Mouse (Mus musculus) midbrain, embryonic 14.5 days (tissue): Measurements from ENCODE around the gene Rwdd2b. TPM values are rescaled to one million over a fixed set of nuclear protein-coding genes. Genes with fewer than 3 reads are reported as not detected.
A peak's percentile ranks its signal among the peaks of the same experiment; 100 is the strongest.

Experiments
- ATAC-seq: fragments of 200-750 bp; cut with Nextera tagmentation; 2 replicates; pipeline ENCODE4 v1.8.0; 2017; ENCODE audit warnings: moderate number of reproducible peaks, moderate library complexity; ENCODE audit not compliant: low FRiP score, low TSS enrichment
- DNase-seq: peaks from one replicate; pipeline ENCODE4 v3.0.0-alpha.2; 2015
- H3K27ac ChIP-seq: fragments of 300-500 bp; sonication (generic); replicated peaks from 2 replicates; pipeline ENCODE4 v1.5.1; 2014; ENCODE audit warnings: mild to moderate bottlenecking, low read depth, low read length, moderate library complexity
- H3K27me3 ChIP-seq: fragments of 300-500 bp; sonication (generic); 2 replicates; pipeline ENCODE4 v1.6.1; 2014; ENCODE audit warnings: low read length, control low read depth, mixed read lengths; ENCODE audit not compliant: control insufficient read depth, insufficient read depth
- H3K36me3 ChIP-seq: fragments of 300-500 bp; sonication (generic); 2 replicates; pipeline ENCODE4 v1.6.1; 2014; ENCODE audit warnings: low read length, control low read depth; ENCODE audit not compliant: control insufficient read depth, insufficient read depth
- H3K4me1 ChIP-seq: fragments of 300-500 bp; sonication (generic); 2 replicates; pipeline ENCODE4 v1.6.1; 2014; ENCODE audit warnings: mild to moderate bottlenecking, antibody characterized with exemption, low read length, control low read depth; ENCODE audit not compliant: control insufficient read depth, insufficient read depth
- H3K4me2 ChIP-seq: fragments of 300-500 bp; sonication (generic); 2 replicates; pipeline ENCODE4 v1.6.1; 2014; ENCODE audit warnings: mild to moderate bottlenecking, low read length, moderate library complexity
- H3K4me3 ChIP-seq: fragments of 300-500 bp; sonication (generic); replicated peaks from 2 replicates; pipeline ENCODE4 v1.5.1; 2014; ENCODE audit warnings: low read depth, low read length
- H3K9ac ChIP-seq: fragments of 300-500 bp; sonication (generic); replicated peaks from 2 replicates; pipeline ENCODE4 v1.6.1; 2014; ENCODE audit warnings: mild to moderate bottlenecking, low read length, moderate library complexity
- H3K9me3 ChIP-seq: fragments of 300-500 bp; sonication (generic); 2 replicates; pipeline ENCODE4 v1.6.1; 2016; ENCODE audit warnings: low read length, control low read depth, mixed read lengths; ENCODE audit not compliant: control insufficient read depth
- WGBS: fragments of 180-500 bp; shearing (Covaris S2); extraction: QIAGEN DNeasy Blood & Tissue Kit; methylation state at CpG from one replicate; pipeline ENCODE4 v1.1.7; 2014; 5-methylcytosine and 5-hydroxymethylcytosine counted together
- polyA plus RNA-seq: library from polyadenylated mRNA; unstranded; fragments of >200 nt; fragmentation: Nextera tagmentation; extraction: Ambion mirVana; gene quantifications from 2 replicates; pipeline ENCODE4 v1.2.1, GENCODE M21; 2014

Rwdd2b gene
- polyA plus RNA-seq: 13.4 and 14.5 TPM in 2 replicates

- WGBS: under 1% methylated on average over 38 of the region's 38 CpGs
- H3K36me3 ChIP-seq: no peaks in the 10 kb centered on the region
- peak; percentile 97 for ATAC-seq
- no peaks in the 10 kb centered on the region for H3K9me3 ChIP-seq
- H3K9ac ChIP-seq: peak within 1 kb of the TSS; percentile 81
- peak within 1 kb of the TSS; percentile 69 for H3K4me2 ChIP-seq
- peak within 1 kb of the TSS; percentile 95 for H3K27ac ChIP-seq
- H3K4me1 ChIP-seq: peaks cover 5% of the 10 kb centered on the region; the same call in 1 of the 2 replicates
- H3K27me3 ChIP-seq: no peaks in the 10 kb centered on the region
- H3K4me3 ChIP-seq: peak within 1 kb of the TSS; percentile 76
- peak; percentile 97 for DNase-seq
Observed at GRCm38 (mm10) chr16:87440184-87440686, at the start of gene Rwdd2b. TSS of gene Rwdd2b (minus strand) at chr16:87440573.

GRCm38 (mm10) chr16:87488605-87489004 is 48.2 kb upstream of the Rwdd2b start:
- Histone ChIP-seq H3K9ac (no peak overlapping the region), H3K9me3 (no peaks in the 10 kb centered on the region), H3K36me3 (peaks cover 94% of the 10 kb centered on the region), H3K4me2 (no peak overlapping the region), H3K4me1 (no peaks in the 10 kb centered on the region), H3K27ac (no peak overlapping the region), H3K27me3 (no peaks in the 10 kb centered on the region), H3K4me3 (no peak overlapping the region)
- DNase-seq: no peak
- 89% methylated on average over 2 of the region's 2 CpGs for WGBS
- no peak for ATAC-seq

GRCm38 (mm10) chr16:87486739-87487138 is 46.4 kb upstream of the Rwdd2b start:
- DNase-seq (no peak), ATAC-seq (no peak)
- Histone ChIP-seq H3K27ac (no peak overlapping the region), H3K36me3 (peaks cover 96% of the 10 kb centered on the region), H3K4me1 (no peaks in the 10 kb centered on the region), H3K9me3 (no peaks in the 10 kb centered on the region), H3K4me2 (no peak overlapping the region), H3K9ac (no peak overlapping the region), H3K4me3 (no peak overlapping the region), H3K27me3 (no peaks in the 10 kb centered on the region)
- 97% methylated on average over 5 of the region's 5 CpGs for WGBS

DNA sequence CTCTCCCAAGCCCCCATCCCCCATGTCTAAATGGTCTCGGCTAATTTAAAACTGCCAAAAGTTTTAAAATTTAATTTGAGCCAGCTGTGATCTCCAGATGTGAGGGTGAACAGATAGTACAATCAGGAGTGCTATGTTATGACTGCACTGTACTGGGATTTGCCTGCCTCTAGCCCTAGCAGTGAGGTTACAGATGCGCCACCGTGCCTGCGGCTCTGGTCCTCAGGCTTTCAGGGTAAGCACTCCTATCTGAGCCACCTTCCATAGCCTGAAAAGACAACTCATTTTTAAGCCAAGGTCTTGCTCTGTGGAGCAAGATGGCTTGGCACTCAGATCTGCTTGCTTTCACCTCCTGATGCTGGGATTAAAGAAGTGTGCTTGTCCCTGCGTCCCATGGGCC is 44.0 kb upstream of the Rwdd2b start:
- no peaks in the 10 kb centered on the region for H3K9me3 ChIP-seq
- peaks cover 92% of the 10 kb centered on the region for H3K36me3 ChIP-seq
- ATAC-seq (no peak), DNase-seq (no peak)
- H3K27ac ChIP-seq: no peak overlapping the region
- no peak overlapping the region for H3K9ac ChIP-seq
- H3K4me3 ChIP-seq: no peak overlapping the region
- H3K4me2 ChIP-seq: no peak overlapping the region
- no peaks in the 10 kb centered on the region for H3K4me1 ChIP-seq
- no peaks in the 10 kb centered on the region for H3K27me3 ChIP-seq
- 95% methylated on average over 5 of the region's 5 CpGs for WGBS

- H3K4me3 ChIP-seq: no peak overlapping the region
- no peak overlapping the region for H3K27ac ChIP-seq
- no peak for ATAC-seq
- no peaks in the 10 kb centered on the region for H3K4me1 ChIP-seq
- 90% methylated on average over 4 of the region's 4 CpGs for WGBS
- peaks cover 76% of the 10 kb centered on the region for H3K36me3 ChIP-seq
- H3K9me3 ChIP-seq: no peaks in the 10 kb centered on the region
- H3K27me3 ChIP-seq: no peaks in the 10 kb centered on the region
- no peak overlapping the region for H3K4me2 ChIP-seq
- DNase-seq: no peak
- no peak overlapping the region for H3K9ac ChIP-seq
Observed at GRCm38 (mm10) chr16:87470579-87470978, 30.2 kb upstream of the Rwdd2b start.

GRCm38 (mm10) chr16:87458752-87459151 is 18.4 kb upstream of the Rwdd2b start:
- peaks cover 16% of the 10 kb centered on the region for H3K4me1 ChIP-seq
- WGBS: 97% methylated on average over 3 of the region's 3 CpGs

GRCm38 (mm10) chr16:87455180-87455611 is 14.8 kb upstream of the Rwdd2b start:
- Histone ChIP-seq H3K36me3 (0 out of 2 replicates have a peak, but pooled peaks cover 4% of the 10 kb centered on the region), H3K27ac (peak overlapping the region; percentile 79), H3K9me3 (no peaks in the 10 kb centered on the region), H3K4me3 (peak overlapping the region; percentile 93), H3K4me1 (peaks cover 16% of the 10 kb centered on the region), H3K27me3 (no peaks in the 10 kb centered on the region), H3K9ac (peak overlapping the region; percentile 81), H3K4me2 (peak overlapping the region; percentile 93)
- WGBS: under 1% methylated on average over 38 of the region's 38 CpGs
- no peak for ATAC-seq
- DNase-seq: peak; percentile 44

More at GRCm38 (mm10) chr16:87458752-87459151, 18.4 kb upstream of the Rwdd2b start:
- Histone ChIP-seq H3K4me2 (no peak overlapping the region), H3K9ac (no peak overlapping the region), H3K27ac (no peak overlapping the region), H3K4me3 (no peak overlapping the region), H3K36me3 (peaks cover 27% of the 10 kb centered on the region), H3K9me3 (no peaks in the 10 kb centered on the region), H3K27me3 (no peaks in the 10 kb centered on the region)
- no peak for DNase-seq
- no peak for ATAC-seq

DNA sequence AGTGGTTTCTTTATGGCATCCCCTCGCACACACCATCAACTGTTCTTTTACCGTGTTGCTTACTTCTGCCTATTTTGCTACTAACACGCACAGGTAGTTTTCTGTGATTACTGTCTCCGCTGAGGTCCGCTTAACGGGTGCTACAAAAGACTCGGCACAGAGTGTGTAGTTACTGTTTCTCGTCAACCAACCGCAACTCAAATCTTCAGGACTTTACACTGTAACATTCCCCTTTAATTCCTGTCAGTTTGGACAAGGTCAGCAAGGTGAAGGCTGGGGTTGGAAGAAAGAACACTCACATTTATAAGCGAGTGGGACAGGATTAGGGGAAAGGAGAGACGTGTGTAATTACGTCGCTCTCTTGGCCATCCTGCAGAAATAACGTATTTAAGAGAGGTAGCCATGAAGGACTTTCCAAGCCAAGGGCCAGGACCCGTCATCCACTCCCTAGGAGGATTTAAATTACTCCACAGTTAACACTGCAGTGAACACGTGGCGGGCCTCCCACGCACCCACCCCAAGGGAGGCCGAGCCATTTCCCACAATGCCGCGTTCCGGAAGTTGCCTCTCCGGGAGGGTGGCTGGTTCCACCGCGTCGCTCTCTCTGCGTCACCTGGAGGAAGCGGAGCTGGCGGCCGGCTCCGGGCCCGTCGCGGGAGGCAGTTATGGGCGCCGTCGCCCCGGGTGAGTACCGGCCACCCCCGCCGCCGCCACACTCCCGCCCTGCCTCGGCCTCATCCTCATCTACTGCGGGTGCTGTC is 14.2 kb upstream of the Rwdd2b start, which contains the start of gene Usp16:
Usp16 (plus strand) TSS at position 285 of the 761 bp plus-strand sequence.
- Histone ChIP-seq H3K9me3 (no peaks in the 10 kb centered on the region), H3K9ac (peak within 1 kb of the TSS; percentile 81), H3K4me2 (peak within 1 kb of the TSS; percentile 93), H3K4me3 (peak within 1 kb of the TSS; percentile 93), H3K36me3 (0 out of 2 replicates have a peak, but pooled peaks cover 4% of the 10 kb centered on the region), H3K27me3 (no peaks in the 10 kb centered on the region), H3K4me1 (peaks cover 16% of the 10 kb centered on the region), H3K27ac (peak within 1 kb of the TSS; percentile 79)
- ATAC-seq (peak; percentile 98), DNase-seq (peak; percentile 97)
- 9% methylated on average over 45 of the region's 45 CpGs for WGBS
